Mouse (Mus musculus) frontal cortex, postnatal 10 days (tissue): ENCODE data around the gene Haus4.
A peak's percentile ranks its signal among the peaks of the same experiment; 100 is the strongest.

Source experiments
- DNase-seq, 2 experiments: peaks; one replicate each; pipeline ENCODE4 v3.0.0; 2022; ENCODE audit warnings: low spot score in 2 of 2, mixed read lengths in 1 of 2

The Haus4 gene

DNA sequence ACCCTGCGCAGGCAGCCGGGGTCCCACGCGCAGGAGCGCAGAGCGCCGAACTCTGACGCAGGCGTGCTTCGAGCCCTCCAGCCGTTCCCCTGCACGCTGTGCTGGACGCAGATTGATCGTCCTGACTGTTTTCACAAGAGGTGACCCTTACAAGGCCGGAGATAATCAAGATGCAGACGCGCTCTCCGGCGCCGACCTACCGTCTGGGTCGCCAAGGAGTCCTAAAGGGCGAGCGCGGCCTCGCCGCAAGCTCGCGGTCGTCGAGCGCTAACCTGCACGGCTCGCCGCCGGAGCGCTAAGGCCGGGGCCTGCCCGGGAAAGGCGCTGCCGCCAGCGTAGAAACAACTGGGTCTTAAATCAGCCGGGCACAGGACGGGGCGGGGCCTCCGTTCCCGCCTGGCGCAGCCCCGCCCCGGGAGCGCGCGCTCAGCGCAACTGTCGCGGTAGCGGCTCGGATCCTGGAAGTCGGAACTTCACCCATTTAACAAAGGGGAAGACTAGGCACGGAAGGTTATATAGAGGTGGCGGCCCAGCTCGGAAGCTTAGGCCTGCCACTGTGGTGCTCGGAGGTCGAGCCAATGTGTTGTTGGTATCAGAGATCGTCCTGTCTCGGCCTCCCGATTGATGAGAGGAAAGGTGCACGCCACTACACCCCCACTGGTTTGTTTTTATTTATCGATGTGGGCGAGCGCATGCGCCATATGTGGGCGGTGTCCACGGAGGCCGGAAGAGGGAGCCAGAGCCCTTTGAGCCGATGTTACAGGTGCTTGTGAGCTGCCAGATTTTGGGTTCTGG lies at the start of gene Haus4:
Haus4 (minus strand) TSS at position 642 of the 795 bp plus-strand sequence.
- peak; percentile 52 to 70 for DNase-seq

DNA sequence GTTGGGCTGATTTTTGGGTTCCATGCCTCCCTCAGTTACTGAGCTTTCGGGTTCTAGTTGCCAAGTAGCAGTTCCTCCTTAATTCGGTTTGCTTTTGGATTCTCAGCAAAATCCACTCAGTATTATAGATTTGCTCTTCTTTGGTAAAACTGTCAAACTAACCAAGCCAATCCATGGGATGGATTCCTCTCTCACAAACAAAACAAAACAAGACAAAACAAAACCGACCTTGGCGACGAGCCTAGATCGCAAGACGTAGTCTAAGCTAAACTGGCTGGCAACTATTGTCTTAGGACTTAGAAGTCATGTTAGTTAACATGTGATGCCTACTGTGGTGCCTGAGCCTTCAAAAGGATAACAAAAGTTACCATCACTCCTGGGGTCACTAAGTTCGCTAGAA lies 49.3 kb upstream of the Haus4 start:
- DNase-seq = no peak

DNA sequence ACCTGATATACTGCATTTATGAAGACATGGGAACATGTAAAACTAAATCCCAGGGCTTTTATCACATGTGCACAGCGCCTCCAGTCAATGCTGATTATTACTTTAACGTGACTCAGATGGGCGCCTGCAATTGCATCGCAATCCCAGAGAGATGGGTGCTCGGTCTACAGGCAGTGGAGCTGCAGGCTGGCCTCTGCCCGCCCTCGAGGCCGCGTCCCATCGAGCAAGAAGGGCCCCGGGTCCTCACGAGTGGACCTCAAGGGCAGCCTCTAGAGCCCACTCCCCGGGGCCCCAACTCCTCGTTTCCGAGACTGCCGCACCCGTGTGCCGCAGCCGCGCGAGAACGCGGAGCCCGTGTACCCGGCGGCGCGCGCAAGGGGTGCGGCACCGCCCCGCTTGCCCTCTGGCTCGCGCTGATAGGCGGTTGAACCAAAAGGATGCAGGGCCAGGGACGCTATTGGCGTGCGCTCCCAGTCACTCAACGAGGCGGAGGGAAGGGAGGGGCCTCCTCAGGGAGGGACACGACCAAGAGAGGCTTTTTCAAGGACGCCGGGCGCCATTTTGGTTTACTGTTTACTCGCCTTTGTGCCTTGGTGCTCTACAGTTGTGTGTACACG lies 48.7 kb upstream of the Haus4 start:
- peak; percentile 95 to 96 for DNase-seq

DNA sequence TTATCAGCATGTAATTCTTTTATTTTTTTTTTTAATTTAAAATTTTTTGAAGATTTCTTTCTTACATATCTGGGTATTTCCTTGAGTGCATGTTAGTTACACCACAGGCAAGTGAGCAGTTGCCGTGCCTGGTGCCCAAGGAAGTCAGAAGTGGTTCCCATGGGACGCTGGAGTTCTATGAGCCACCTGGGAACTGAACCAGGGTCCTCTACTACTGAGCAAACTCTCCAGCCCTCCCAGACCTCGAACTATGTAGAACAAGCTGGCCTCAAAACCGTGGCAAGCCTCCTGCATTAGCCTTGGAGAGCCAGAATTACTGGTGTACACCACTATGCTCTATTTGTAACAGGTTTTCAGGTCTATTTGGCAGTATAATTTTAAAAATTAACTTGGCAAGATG lies 48.2 kb upstream of the Haus4 start:
- DNase-seq = no peak

DNA sequence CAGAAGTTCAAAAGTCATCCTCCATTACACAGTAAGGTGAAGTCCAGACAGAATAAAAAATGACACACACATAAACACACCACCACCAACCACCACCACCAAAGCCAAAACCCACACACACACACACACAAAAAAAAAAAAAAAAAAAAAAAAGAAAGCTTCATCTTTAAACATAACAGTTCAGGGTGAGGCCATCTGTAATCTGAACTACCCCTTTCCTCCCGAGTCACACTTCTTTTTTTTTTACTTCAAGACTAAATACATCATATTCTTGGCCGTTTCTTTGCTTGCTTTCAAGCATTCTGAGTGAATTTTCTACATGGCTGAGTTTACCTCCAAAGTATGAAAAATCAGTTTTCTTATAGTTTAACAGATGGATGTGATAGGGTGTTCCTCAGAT lies 47.2 kb upstream of the Haus4 start:
- no peak for DNase-seq

DNA sequence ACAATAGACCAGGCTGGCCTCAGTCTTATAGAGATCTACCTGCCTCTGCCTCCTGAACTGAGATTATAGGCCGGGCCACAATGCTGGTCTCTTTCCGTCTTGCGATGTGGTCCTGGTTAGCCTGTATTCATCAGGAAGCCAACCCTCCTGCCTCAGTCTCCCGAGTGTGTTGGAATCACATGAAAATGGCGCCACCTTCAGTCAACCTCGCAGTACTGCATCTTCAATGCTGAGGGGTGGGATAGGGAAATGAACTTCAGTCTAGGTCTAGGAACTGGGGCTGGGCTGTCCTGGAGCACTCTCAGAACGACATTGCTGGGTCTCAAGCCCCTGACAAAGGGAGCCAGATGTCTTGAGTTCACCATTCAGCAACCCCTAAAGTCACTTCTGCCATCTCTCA lies 42.7 kb upstream of the Haus4 start:
- DNase-seq = no peak

DNA sequence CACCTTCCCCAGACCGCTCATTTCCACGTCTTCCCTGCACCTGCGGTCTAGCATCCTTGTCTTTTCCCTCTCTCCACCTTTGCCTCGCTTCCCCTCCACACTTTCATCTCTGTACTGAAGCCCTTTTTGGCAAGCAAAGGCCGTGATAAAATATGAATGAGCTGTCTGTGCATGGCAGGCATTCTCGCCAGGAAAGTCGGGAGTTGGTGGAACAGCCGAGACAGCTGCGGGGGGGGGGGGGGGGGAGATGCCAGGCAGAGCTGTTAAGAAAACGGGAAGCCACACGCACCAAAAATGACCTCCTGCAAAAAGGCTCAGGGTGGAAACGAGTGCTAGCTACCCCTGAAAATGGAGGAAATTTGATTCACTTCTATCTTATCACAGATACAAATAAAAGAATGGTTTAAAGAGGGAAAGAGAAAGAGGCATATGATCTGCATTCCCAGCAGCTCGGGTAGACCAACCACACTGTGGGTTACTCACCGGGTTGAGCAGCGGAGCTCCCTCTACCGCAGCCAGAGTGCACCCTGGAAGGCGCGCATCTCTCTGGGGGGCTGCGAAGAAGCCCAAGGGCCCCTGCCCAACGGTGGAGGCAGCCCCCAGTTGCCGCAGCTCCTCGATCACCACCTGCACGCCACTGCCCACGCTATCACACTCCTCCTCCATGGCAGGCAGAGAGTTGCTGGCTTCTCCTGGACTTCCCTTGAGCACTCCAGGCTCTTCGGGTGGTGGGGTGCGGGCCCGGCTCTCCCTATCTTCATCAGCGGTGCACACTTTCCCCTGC lies 40.4 kb upstream of the Haus4 start:
- DNase-seq = no peak

DNA sequence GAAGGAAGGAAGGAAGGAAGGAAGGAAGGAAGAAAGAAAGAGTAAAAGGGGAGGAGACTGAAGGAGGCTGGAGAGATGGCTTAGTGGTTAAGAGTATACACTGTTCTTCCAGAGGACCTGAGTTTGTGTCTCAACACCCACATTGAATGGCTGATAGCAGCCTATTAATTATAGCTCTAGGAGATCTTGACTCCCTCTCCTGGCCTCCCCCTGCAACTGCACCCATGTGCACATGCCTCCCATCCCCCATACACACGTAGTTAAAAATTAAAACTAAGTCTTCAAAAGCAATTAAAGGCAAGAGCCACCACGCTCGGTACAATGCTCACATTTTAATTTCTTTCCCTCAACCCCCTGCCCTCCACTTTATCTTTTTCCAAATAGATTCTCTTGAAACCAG lies 39.6 kb upstream of the Haus4 start:
- DNase-seq = no peak

DNA sequence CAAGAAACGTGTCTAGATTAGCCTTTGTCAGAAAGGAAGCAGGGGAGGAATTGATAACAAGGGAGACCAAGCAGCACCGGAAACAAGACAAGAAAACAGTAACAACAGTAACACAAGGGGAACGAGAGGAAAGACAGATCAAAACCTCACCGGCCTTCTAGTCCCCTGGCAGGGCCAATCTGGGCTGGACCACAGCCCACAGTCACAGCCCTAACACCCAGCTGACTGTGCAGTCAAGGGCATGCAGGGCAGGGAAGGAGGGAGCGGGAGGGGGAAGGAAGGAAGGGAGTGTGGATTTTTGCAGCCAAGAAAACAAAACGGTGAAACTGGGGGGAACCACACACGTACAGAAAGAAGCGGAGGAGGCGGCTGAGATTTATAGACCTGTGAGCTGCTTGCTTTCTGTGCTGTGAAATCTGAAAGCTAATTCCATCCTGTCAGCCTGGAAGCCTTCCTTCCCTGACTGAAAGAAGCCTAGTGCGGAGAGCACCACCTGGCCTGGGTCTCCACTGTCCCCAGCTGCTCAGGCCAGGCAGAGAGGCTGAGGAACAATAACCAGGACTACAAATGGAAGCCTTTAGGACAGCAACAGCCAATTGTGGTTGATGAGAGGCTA lies 38.0 kb upstream of the Haus4 start:
- peak in 1 of 2 experiments; percentile 46 for DNase-seq

DNA sequence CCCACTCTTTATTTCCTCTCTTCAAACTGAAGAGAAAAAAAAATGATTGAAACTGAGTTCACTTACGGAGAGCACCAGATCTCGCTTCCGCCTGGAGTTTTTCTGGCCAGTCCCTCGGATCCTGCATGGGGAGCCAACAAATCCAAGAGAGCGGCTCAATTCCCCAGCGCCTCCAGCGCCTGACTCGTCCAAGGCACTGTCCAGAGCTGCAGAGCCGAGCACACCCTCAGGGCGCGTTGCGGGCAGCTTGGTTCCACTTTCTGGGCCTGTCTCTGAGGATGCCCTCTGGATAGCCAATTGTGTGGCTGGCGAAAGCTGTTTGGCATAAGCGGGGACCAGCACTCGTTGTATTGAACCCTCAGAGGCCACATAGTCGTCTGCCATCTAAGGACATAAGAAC lies 36.6 kb upstream of the Haus4 start:
- DNase-seq = no peak

DNA sequence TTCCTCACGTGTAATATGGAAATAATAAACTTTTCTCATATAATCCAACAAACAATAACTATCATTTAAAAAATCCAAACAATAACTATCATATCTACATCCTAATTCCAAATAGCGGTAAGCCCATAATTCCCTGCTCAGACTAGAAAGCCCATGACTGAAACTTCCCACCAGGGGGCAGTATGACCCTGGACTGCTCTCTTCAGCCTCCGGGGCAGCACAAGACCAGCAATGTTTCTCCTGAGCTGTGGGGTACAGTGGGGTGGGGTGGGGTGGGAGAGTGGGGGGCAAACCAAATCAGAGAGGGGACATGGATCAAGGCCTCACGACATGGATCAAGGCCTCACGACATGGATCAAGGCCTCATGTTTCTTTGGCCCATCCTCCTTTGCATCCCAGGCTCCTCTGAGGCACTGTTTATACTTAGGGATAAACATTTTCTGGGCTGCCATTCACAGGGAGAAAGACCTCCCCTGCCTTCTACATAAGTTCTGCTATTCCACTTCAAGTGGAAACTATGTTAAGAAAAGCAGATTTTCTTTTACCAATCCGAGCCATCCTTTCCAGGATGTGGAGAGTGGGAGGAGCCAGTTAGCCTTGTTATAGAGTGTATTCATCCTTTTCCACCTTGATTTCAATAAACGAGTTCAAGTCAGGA lies 29.4 kb upstream of the Haus4 start:
- no peak for DNase-seq

DNA sequence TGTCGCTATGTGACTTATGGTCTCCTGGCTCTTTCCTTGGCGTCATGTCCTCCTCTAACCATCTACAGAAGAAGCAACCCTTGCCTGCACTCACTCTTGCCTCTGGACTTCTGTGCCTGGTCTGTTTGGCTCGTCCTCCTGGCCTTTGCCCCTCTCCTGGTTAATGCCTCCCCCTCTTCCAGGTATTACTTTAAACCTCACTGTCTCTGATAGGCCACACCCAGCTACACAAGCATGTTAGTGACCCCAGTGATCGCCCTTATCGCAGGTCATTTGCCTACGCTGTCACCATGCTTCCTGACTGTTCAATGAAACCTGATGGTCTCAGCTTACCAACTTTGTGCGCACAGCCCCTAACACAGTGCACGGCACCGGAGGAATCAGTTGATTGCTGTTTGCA lies 28.1 kb upstream of the Haus4 start:
- DNase-seq = no peak

DNA sequence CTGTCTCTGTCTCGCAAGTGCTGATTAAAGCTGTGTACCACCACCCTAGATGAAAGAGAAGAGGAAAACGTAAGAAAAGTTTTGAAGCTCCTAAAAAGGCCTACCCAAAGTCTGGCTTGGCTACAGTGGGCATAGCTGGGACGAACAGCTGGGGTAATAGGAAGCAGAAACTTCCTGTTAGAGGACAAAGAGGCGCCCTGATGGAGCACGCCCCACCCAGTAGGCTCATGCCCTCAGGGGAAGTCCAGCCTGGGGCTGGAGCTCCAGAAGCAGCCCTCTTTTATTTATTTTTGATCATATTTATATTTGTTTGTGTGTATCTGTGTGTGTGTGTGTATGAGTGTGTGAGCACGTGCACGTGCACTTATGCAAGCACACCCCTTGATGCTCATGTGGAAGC lies 25.2 kb upstream of the Haus4 start:
- no peak for DNase-seq

DNA sequence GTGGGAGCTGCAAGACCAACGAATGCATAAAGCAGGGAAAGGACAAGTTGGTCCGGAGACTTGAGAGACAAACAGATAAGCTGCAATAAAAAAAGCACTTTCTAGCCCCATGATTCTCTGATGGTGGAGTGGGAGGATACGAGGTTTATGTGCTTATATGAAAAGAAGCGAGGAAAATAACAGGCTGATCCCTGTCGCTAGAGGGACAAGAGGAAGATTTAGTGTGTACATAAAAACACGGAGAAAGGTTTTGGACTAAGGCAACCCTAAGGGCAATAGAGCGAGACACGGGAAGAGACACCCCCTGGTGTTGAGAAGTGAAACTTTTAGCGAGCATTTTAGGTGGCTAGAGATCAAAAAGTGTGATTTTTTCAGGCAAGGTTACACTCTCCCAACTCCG lies 23.6 kb upstream of the Haus4 start:
- DNase-seq = no peak

DNA sequence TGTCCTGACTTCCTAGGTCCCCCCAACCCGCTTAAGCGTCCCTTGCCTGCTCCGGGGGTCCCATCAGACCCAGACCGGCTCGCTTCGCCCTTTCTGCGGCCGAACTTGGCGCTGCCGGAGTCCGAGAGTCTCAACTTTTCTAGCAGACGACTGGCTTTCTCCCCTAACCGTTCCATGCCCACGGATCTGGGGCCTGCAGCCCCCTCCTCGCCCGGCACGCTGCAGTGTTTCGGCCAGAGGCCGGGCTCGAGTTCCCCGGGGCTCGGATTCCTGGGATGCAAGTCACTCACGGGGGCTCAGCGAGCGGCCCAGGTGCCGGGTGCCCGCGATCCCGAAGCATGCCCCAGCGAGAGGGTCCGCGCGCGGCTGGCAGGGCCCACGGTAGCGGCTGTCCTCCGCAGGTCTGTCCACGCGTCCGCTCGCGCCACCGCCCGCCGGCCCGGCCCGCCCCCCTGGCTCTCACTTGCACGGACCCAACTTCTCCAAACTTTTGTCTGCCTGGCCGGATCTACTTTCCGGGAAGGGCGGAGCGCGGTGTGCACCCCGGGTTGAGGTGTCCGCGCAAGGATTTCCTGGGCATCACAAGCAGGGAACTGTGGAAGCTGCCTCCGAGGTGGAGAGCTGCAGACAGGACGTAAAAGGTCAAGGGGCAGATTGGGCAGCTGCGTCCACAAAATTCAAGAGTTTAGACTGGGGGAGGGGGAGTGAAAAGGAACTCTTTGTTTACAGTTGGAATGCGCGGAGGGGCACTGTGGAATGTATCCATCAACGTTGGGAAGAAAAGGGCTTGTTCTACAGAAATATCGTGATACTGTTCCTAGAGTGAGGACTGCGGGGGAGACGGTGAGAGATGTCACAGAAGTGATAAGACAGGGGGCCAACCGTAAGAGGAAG lies 22.9 kb upstream of the Haus4 start, which contains the start of gene Ajuba:
Ajuba (minus strand) TSS at position 470 of the 894 bp plus-strand sequence.
- DNase-seq = peak; percentile 65 to 77

DNA sequence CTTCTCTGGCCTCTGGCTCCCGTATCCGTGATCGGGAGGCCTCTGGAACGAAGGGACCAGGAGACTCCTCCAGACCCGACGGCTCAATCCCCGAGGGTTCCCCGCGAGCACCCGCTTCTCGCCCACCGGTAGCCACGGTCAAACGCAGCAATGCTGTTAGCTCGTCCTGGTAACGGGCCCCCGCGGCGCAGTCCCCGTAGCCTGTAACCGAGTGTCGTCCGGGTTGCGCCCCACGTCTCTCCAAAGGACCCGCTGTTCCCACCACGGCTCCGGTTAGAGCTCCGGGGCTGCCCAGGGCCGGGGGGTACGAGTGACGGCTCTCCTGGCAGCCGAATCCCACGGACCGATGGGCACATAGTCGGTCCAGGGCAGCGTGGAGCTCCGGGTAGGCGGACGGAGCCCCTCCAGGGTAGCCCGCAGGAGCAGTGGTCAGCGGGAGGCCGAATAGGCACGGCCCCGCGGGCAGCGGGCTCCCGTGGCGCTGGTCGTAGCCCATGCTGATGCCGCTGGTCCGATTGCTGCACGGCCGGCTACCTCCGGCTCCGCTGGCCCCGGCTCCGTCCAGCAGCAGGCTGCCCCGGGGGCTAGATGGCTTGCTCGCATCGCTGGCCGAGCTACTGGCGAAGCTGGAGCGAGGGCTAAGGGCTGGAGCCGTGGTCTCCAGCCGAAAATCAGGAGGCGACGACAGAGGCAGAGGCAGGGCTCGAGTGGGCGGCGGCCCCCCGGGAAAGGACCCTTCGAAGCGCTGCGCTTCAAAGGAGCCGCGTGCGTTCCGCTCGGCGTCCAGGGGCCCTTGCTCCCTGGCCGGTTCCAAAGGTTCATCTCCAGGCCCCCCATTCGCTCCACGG lies 22.0 kb upstream of the Haus4 start:
- no peak for DNase-seq

DNA sequence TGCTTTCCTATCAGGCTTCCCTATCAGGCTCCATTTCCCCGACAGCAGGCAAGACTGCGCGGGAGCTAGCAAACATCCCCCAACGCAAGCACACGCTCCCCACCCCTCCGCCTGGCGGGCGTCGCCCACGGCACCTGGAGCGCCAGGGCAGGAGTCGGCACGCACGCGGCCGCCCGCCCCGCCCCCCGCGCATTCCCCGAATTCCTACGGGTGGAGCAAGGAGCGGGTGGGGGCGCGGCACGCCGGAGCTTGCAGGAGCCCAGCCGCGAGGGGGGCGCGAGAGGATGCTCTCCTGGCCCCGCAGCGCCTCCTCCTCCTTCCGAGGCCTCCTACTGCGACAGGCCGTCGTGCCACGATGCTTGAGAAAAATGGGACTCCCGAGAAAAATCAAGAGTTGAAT lies 21.2 kb upstream of the Haus4 start:
- no peak for DNase-seq

DNA sequence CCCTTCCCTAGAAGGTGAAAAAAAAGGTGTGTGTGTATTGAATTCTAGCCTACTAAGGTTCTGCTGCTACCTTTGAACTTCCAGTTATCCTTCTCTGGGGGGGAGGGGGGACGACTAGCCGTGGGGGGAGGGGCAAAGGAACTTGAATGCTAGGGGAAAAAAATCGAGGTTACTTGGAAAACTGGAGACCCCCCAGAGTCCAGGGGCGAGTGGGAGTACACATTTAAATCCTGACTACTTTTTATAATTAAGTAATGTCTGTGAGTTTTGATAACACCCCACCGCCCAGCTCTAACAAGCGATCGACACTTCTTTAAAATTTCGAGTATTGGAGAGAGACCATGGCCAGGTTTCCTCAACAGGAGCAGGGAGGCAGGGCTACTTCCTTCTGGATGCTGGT lies 20.6 kb upstream of the Haus4 start:
- DNase-seq = no peak

DNA sequence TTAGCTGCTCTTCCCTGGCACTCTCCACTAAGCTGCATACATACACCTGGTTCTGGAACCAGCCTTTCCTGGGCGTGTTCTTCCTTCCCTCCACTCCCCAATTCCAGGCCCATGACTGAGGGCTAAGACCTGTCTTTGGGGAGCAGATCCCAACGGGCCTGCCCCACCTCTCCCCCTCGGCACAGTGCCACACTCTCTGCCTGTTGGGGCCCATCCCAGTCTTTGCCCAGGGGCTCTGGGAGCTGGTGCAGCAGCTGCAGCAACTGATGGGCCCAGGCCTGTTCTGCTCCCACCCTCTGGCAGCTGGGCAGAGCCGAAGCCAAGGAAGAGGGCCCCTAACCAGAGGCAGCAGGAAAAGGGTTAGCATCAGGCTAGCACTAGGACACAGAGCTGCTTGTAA lies 19.8 kb upstream of the Haus4 start:
- no peak for DNase-seq
